Mouse (Mus musculus): ENCODE data around the gene Dgkg. TPM values are rescaled to one million over a fixed set of nuclear protein-coding genes. Genes with fewer than 3 reads are reported as not detected.

Dgkg gene
- polyA plus RNA-seq, 1 experiment from 2014 or later: 0.12 TPM

- WGBS: 92% methylated on average over 3 of the region's 3 CpGs
- Histone ChIP-seq H3K27ac (ENCODE audit: low read depth, low read length) (no peak overlapping the region), H3K4me2 (replicated peaks; ENCODE audit: low read depth, low read length) (no peak overlapping the region), H3K4me3 (ENCODE audit: low read depth, low read length) (no peak overlapping the region), H3K9ac (ENCODE audit: low read depth, low read length) (no peak overlapping the region), H3K4me1 (replicated peaks; ENCODE audit: control insufficient read depth, insufficient read depth, low read length) (no peaks in the 10 kb centered on the region), H3K9me3 (ENCODE audit: control insufficient read depth, low read length) (no peaks in the 10 kb centered on the region), H3K36me3 (ENCODE audit: control insufficient read depth, insufficient read depth, low read length) (no peaks in the 10 kb centered on the region), H3K27me3 (ENCODE audit: control insufficient read depth, insufficient read depth, low read length) (no peaks in the 10 kb centered on the region)
- DNase-seq (ENCODE audit: low spot score): no peak
- ATAC-seq (ENCODE audit: low FRiP score): no peak
These were observed 157.6 kb downstream of the Dgkg start for GRCm38 (mm10) chr16:22499447-22499846.

DNA sequence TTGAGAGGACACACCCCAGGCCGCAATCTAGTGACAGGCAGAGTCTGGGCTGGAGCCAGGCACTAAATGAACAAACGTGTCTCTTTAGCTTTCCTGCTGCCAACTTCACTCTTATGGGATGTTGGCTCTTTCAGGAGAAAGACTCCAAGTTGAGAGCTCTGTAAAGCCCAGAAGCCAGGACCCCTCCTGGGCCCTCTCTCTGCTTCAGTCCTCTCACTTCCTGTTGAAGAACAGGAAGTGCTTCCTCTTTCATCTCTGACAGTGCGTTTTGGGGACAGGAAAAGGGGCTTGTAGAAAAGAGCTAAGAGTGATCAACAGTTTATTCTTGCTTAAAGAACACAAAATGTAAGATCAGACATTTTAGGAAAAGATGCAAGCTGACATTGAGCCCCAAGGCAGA, 159.0 kb downstream of the Dgkg start:
- ATAC-seq (ENCODE audit: low FRiP score): no peak
- no peak for DNase-seq (ENCODE audit: low spot score)

DNA sequence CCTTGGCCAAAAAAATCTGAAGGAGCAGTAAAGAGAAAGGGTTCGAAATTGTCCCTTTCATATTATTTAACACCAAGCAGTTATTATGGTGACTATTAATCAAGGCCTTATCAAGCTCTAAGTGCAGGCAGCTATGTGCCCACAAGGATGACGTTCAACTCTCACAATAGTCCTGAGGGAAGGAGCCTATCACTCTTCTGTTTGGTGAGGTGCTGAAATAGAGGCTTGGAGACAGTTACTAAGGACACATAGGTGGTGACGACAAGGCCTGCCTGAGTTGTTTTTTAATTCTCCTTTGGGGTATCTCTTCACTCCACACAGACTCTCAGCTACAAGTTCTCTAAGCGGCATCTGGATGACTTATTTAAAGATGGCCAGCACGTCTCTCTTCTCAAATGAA, 161.8 kb downstream of the Dgkg start:
- Histone ChIP-seq H3K4me2 (replicated peaks; ENCODE audit: low read depth, low read length) (no peak overlapping the region), H3K27me3 (ENCODE audit: control insufficient read depth, insufficient read depth, low read length) (no peaks in the 10 kb centered on the region), H3K9me3 (ENCODE audit: control insufficient read depth, low read length) (no peaks in the 10 kb centered on the region), H3K4me3 (ENCODE audit: low read depth, low read length) (no peak overlapping the region), H3K27ac (ENCODE audit: low read depth, low read length) (no peak overlapping the region), H3K36me3 (ENCODE audit: control insufficient read depth, insufficient read depth, low read length) (no peaks in the 10 kb centered on the region), H3K4me1 (replicated peaks; ENCODE audit: control insufficient read depth, insufficient read depth, low read length) (no peaks in the 10 kb centered on the region), H3K9ac (ENCODE audit: low read depth, low read length) (no peak overlapping the region)
- DNase-seq (ENCODE audit: low spot score) (no peak), ATAC-seq (ENCODE audit: low FRiP score) (no peak)
- WGBS: 70% methylated on average over 5 of the region's 5 CpGs

More for the DNA sequence above, 159.0 kb downstream of the Dgkg start:
- Histone ChIP-seq H3K4me2 (replicated peaks; ENCODE audit: low read depth, low read length) (no peak overlapping the region), H3K4me3 (ENCODE audit: low read depth, low read length) (no peak overlapping the region), H3K36me3 (ENCODE audit: control insufficient read depth, insufficient read depth, low read length) (no peaks in the 10 kb centered on the region), H3K4me1 (replicated peaks; ENCODE audit: control insufficient read depth, insufficient read depth, low read length) (no peaks in the 10 kb centered on the region), H3K9me3 (ENCODE audit: control insufficient read depth, low read length) (no peaks in the 10 kb centered on the region), H3K27me3 (ENCODE audit: control insufficient read depth, insufficient read depth, low read length) (no peaks in the 10 kb centered on the region), H3K9ac (ENCODE audit: low read depth, low read length) (no peak overlapping the region), H3K27ac (ENCODE audit: low read depth, low read length) (no peak overlapping the region)
- WGBS: 70% methylated on average over 3 of the region's 3 CpGs

DNA sequence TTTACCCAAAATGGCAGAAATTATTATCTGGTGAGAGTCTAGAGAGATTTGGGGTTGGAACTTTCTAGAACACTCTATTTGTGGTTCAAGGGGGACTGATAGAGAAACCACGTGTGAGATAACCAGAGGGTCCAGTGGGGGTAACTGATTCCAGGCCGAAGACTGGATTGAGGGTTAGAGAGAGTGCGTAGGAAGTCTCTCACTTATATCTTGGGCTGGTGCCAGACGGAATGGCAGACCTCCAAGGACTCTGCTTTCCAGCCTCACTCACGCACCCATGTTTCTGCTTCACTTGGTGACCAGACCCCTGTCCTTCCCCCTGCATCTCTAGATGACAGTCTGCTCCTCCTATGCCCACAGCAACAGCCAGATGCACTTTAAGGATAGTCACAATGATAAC, 162.2 kb downstream of the Dgkg start:
- no peak overlapping the region for H3K9ac ChIP-seq (ENCODE audit: low read depth, low read length)
- no peaks in the 10 kb centered on the region for H3K27me3 ChIP-seq (ENCODE audit: control insufficient read depth, insufficient read depth, low read length)
- no peak overlapping the region for H3K4me3 ChIP-seq (ENCODE audit: low read depth, low read length)
- ATAC-seq (ENCODE audit: low FRiP score) (no peak), DNase-seq (ENCODE audit: low spot score) (no peak)
- no peak overlapping the region for H3K4me2 ChIP-seq (replicated peaks; ENCODE audit: low read depth, low read length)
- 89% methylated on average over 5 of the region's 5 CpGs for WGBS
- H3K36me3 ChIP-seq (ENCODE audit: control insufficient read depth, insufficient read depth, low read length): no peaks in the 10 kb centered on the region
- no peaks in the 10 kb centered on the region for H3K9me3 ChIP-seq (ENCODE audit: control insufficient read depth, low read length)
- H3K27ac ChIP-seq (ENCODE audit: low read depth, low read length): no peak overlapping the region
- H3K4me1 ChIP-seq (replicated peaks; ENCODE audit: control insufficient read depth, insufficient read depth, low read length): no peaks in the 10 kb centered on the region

DNA sequence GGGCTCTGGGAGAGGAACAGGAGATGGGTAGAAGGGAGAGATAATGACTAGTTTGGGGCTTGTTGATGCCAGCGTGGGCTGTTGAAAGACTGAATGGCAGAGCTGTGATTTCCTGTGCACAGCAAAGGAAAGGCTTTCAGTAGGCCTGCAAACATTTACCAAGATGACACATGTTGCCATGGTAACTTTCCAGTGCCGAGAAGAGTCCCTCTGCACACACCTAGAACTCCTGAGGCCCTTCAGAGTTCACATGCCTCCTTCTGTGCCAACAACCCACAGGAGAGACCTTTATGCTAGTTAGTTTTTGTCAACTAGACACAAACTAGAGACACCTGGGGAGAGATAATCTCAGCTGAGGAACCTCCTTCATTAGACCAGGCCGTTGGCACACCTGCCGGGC, 163.6 kb downstream of the Dgkg start:
- Histone ChIP-seq H3K4me3 (ENCODE audit: low read depth, low read length) (no peak overlapping the region), H3K36me3 (ENCODE audit: control insufficient read depth, insufficient read depth, low read length) (no peaks in the 10 kb centered on the region), H3K9me3 (ENCODE audit: control insufficient read depth, low read length) (no peaks in the 10 kb centered on the region), H3K27me3 (ENCODE audit: control insufficient read depth, insufficient read depth, low read length) (no peaks in the 10 kb centered on the region), H3K27ac (ENCODE audit: low read depth, low read length) (no peak overlapping the region), H3K4me1 (replicated peaks; ENCODE audit: control insufficient read depth, insufficient read depth, low read length) (no peaks in the 10 kb centered on the region), H3K4me2 (replicated peaks; ENCODE audit: low read depth, low read length) (no peak overlapping the region), H3K9ac (ENCODE audit: low read depth, low read length) (no peak overlapping the region)
- 70% methylated on average over 4 of the region's 4 CpGs for WGBS
- DNase-seq (ENCODE audit: low spot score) (no peak), ATAC-seq (ENCODE audit: low FRiP score) (no peak)

DNA sequence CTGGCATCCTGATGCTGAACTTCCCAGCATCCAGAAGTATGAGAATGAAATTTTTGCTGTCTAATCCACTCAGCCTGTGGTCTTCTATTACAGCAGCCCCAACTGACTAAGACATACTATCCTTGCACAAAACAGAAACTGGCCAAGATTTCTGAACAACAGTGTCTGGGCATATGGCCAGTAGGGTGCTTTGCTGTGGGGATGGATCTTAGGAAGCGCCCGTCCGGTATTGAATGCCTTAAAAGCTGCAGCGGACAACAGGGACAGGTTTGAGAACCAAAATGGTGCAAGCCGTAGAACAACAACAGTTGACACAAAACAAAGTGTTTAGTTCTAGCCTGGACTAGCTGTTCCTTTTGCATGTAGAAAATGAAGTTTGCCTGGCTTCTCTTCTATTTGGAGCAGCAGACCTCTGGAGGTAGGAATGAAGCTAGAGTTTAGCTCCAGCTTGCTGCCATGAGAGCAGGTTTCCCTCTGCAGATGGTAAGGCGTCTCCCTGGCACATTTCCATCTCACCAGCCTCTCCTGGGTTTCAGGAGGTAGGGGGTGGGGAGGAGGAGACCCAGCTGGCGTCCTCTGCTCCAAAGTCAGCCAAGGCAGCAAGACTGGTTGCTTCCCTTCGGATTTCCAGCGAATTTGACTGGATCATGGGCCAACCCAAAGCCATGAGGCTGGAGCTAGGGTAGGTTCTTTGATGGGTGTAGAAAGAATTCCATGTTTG, 165.4 kb downstream of the Dgkg start:
- Histone ChIP-seq H3K4me2 (replicated peaks; ENCODE audit: low read depth, low read length) (no peak overlapping the region), H3K36me3 (ENCODE audit: control insufficient read depth, insufficient read depth, low read length) (no peaks in the 10 kb centered on the region), H3K27me3 (ENCODE audit: control insufficient read depth, insufficient read depth, low read length) (no peaks in the 10 kb centered on the region), H3K4me1 (replicated peaks; ENCODE audit: control insufficient read depth, insufficient read depth, low read length) (no peaks in the 10 kb centered on the region), H3K9me3 (ENCODE audit: control insufficient read depth, low read length) (no peaks in the 10 kb centered on the region), H3K4me3 (ENCODE audit: low read depth, low read length) (no peak overlapping the region), H3K27ac (ENCODE audit: low read depth, low read length) (no peak overlapping the region), H3K9ac (ENCODE audit: low read depth, low read length) (no peak overlapping the region)
- ATAC-seq (ENCODE audit: low FRiP score) (no peak), DNase-seq (ENCODE audit: low spot score) (no peak)
- 88% methylated on average over 9 of the region's 9 CpGs for WGBS

DNA sequence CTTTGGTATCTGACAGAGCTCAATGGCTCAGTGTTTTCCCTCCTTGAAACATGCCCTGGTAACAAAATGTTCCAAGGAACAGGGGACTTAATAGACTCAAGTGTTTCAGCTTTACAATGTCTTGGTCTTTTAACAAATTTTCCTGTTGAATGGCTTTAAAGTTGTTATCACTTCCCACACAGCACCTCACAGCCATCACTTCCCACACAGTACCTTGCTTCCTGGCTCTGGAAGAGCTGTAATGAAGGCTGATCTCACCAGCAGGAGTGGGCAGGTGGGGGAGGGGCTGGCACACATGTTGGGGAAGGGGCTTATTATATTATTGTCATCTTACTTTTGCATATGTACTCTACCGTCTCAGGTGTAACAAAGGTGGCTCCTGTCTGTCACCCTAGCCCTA, 173.1 kb downstream of the Dgkg start:
- H3K4me2 ChIP-seq (replicated peaks; ENCODE audit: low read depth, low read length): no peak overlapping the region
- H3K4me1 ChIP-seq (replicated peaks; ENCODE audit: control insufficient read depth, insufficient read depth, low read length): no peaks in the 10 kb centered on the region
- ATAC-seq (ENCODE audit: low FRiP score) (no peak), DNase-seq (ENCODE audit: low spot score) (no peak)
- H3K4me3 ChIP-seq (ENCODE audit: low read depth, low read length): no peak overlapping the region
- no peak overlapping the region for H3K27ac ChIP-seq (ENCODE audit: low read depth, low read length)
- 84% methylated on average over 1 of the region's 1 CpGs for WGBS
- no peak overlapping the region for H3K9ac ChIP-seq (ENCODE audit: low read depth, low read length)
- no peaks in the 10 kb centered on the region for H3K9me3 ChIP-seq (ENCODE audit: control insufficient read depth, low read length)
- no peaks in the 10 kb centered on the region for H3K27me3 ChIP-seq (ENCODE audit: control insufficient read depth, insufficient read depth, low read length)
- H3K36me3 ChIP-seq (ENCODE audit: control insufficient read depth, insufficient read depth, low read length): no peaks in the 10 kb centered on the region

GRCm38 (mm10) chr16:22479322-22479721, 177.7 kb downstream of the Dgkg start:
- H3K9ac ChIP-seq (ENCODE audit: low read depth, low read length): no peak overlapping the region
- H3K36me3 ChIP-seq (ENCODE audit: control insufficient read depth, insufficient read depth, low read length): no peaks in the 10 kb centered on the region
- ATAC-seq (ENCODE audit: low FRiP score) (no peak), DNase-seq (ENCODE audit: low spot score) (no peak)
- H3K4me2 ChIP-seq (replicated peaks; ENCODE audit: low read depth, low read length): no peak overlapping the region
- H3K4me3 ChIP-seq (ENCODE audit: low read depth, low read length): no peak overlapping the region
- 91% methylated on average over 8 of the region's 8 CpGs for WGBS
- H3K27ac ChIP-seq (ENCODE audit: low read depth, low read length): no peak overlapping the region
- H3K9me3 ChIP-seq (ENCODE audit: control insufficient read depth, low read length): no peaks in the 10 kb centered on the region
- H3K27me3 ChIP-seq (ENCODE audit: control insufficient read depth, insufficient read depth, low read length): no peaks in the 10 kb centered on the region
- no peaks in the 10 kb centered on the region for H3K4me1 ChIP-seq (replicated peaks; ENCODE audit: control insufficient read depth, insufficient read depth, low read length)

DNA sequence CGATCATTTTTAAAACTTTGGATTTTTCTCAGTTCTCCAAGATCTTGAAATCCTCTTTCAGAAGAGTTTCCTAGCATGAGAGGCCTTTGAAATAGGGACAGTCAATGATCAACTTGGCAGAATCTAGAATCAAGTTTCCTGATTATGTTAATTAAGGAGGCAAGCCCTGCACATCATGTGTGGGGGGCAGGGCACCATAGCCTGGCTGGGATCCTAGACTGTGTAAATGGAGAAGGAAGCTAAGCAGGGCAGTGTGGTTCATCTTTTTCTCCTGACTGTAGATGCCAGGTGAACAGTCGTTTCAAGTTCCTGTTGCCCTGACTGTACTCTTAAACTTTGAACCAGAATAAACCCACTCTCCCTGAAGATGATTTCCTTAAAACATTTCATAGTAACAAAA, 185.3 kb downstream of the Dgkg start:
- Histone ChIP-seq H3K9ac (ENCODE audit: low read depth, low read length) (no peak overlapping the region), H3K4me3 (ENCODE audit: low read depth, low read length) (no peak overlapping the region), H3K4me2 (replicated peaks; ENCODE audit: low read depth, low read length) (no peak overlapping the region), H3K27me3 (ENCODE audit: control insufficient read depth, insufficient read depth, low read length) (no peaks in the 10 kb centered on the region), H3K9me3 (ENCODE audit: control insufficient read depth, low read length) (no peaks in the 10 kb centered on the region), H3K36me3 (ENCODE audit: control insufficient read depth, insufficient read depth, low read length) (no peaks in the 10 kb centered on the region), H3K4me1 (replicated peaks; ENCODE audit: control insufficient read depth, insufficient read depth, low read length) (no peaks in the 10 kb centered on the region), H3K27ac (ENCODE audit: low read depth, low read length) (no peak overlapping the region)
- WGBS: 85% methylated on average over 2 of the region's 2 CpGs
- no peak for ATAC-seq (ENCODE audit: low FRiP score)
- DNase-seq (ENCODE audit: low spot score): no peak
